Mouse (Mus musculus) embryonic facial prominence, embryonic 14.5 days (tissue): ENCODE results near the gene Stard13. TPM values are rescaled to one million over a fixed set of nuclear protein-coding genes. Genes with fewer than 3 reads are reported as not detected.

Experiments
- ATAC-seq: fragments of 200-750 bp; cut with Nextera tagmentation; 2 replicates; pipeline ENCODE4 v1.8.0; 2017; ENCODE audit warnings: low read depth, moderate number of reproducible peaks, moderate TSS enrichment
- DNase-seq: peaks from one replicate; pipeline ENCODE4 v3.0.0-alpha.2; 2015; ENCODE audit warnings: low spot score
- H3K27ac ChIP-seq: fragments of 300-500 bp; sonication (generic); replicated peaks from 2 replicates; pipeline ENCODE4 v1.5.1; 2014; ENCODE audit warnings: low read depth, mild to moderate bottlenecking, low read length, moderate library complexity
- H3K27me3 ChIP-seq: fragments of 300-500 bp; sonication (generic); replicated peaks from 2 replicates; pipeline ENCODE4 v1.6.1; 2014; ENCODE audit warnings: low read length; ENCODE audit not compliant: control insufficient read depth, insufficient read depth
- H3K36me3 ChIP-seq: fragments of 300-500 bp; sonication (generic); 2 replicates; pipeline ENCODE4 v1.6.1; 2014; ENCODE audit warnings: low read length, mixed read lengths; ENCODE audit not compliant: control insufficient read depth, insufficient read depth
- H3K4me1 ChIP-seq: fragments of 300-500 bp; sonication (generic); 2 replicates; pipeline ENCODE4 v1.6.1; 2014; ENCODE audit warnings: antibody characterized with exemption, low read length; ENCODE audit not compliant: control insufficient read depth, insufficient read depth
- H3K4me2 ChIP-seq: fragments of 300-500 bp; sonication (generic); 2 replicates; pipeline ENCODE4 v1.6.1; 2014; ENCODE audit warnings: low read depth, mild to moderate bottlenecking, low read length, moderate library complexity, mixed read lengths
- H3K4me3 ChIP-seq: fragments of 300-500 bp; sonication (generic); 2 replicates; pipeline ENCODE4 v1.5.1; 2014; ENCODE audit warnings: low read depth, mild to moderate bottlenecking, low read length
- H3K9ac ChIP-seq: fragments of 300-500 bp; sonication (generic); 2 replicates; pipeline ENCODE4 v1.6.1; 2014; ENCODE audit warnings: low read depth, mild to moderate bottlenecking, low read length, moderate library complexity, mixed read lengths
- H3K9me3 ChIP-seq: fragments of 300-500 bp; sonication (generic); 2 replicates; pipeline ENCODE4 v1.6.1; 2016; ENCODE audit warnings: low read length; ENCODE audit not compliant: control insufficient read depth
- WGBS: fragments of 180-500 bp; shearing (Covaris S2); extraction: QIAGEN DNeasy Blood & Tissue Kit; methylation state at CpG from one replicate; pipeline ENCODE4 v1.1.7; 2014; 5-methylcytosine and 5-hydroxymethylcytosine counted together
- polyA plus RNA-seq: library from polyadenylated mRNA; unstranded; fragments of >200 nt; fragmentation: Nextera tagmentation; extraction: Ambion mirVana; gene quantifications from 2 replicates; pipeline ENCODE4 v1.2.1, GENCODE M21; 2014

The Stard13 gene
- polyA plus RNA-seq, 1 experiment from 2014 or later, result 13.3 TPM

- H3K4me3 ChIP-seq, result peak overlapping the region; percentile 7; the same call in 1 of the 2 replicates
- H3K4me2 ChIP-seq, result peak overlapping the region; percentile 49
- peak; percentile 84 for DNase-seq
- peaks cover 9% of the 10 kb centered on the region; the same call in 1 of the 2 replicates for H3K4me1 ChIP-seq
- H3K36me3 ChIP-seq, result no peaks in the 10 kb centered on the region
- H3K27ac ChIP-seq, result peak overlapping the region; percentile 68; the same call in 1 of the 2 replicates
- H3K9me3 ChIP-seq, result no peaks in the 10 kb centered on the region
- H3K27me3 ChIP-seq, result no peaks in the 10 kb centered on the region
- H3K9ac ChIP-seq, result peak overlapping the region; percentile 52; the same call in 1 of the 2 replicates
- 29% methylated on average over 6 of the region's 6 CpGs for WGBS
- peak; percentile 67; the same call in 1 of the 2 replicates for ATAC-seq
Observed at GRCm38 (mm10) chr5:151125985-151126607, 107.5 kb downstream of the Stard13 start.

- peak; percentile 44; the same call in 1 of the 2 replicates for ATAC-seq
- 68% methylated on average over 2 of the region's 2 CpGs for WGBS
- no peaks in the 10 kb centered on the region for H3K27me3 ChIP-seq
Observed at GRCm38 (mm10) chr5:151117846-151118245, 115.8 kb downstream of the Stard13 start.

GRCm38 (mm10) chr5:151116192-151116887, 117.3 kb downstream of the Stard13 start:
- Histone ChIP-seq H3K4me1 (peaks cover 10% of the 10 kb centered on the region; the same call in 1 of the 2 replicates), H3K9me3 (no peaks in the 10 kb centered on the region), H3K27ac (no peak overlapping the region), H3K36me3 (no peaks in the 10 kb centered on the region), H3K4me3 (no peak overlapping the region), H3K4me2 (no peak overlapping the region), H3K9ac (no peak overlapping the region), H3K27me3 (no peaks in the 10 kb centered on the region)
- ATAC-seq (no peak), DNase-seq (no peak)
- 83% methylated on average over 5 of the region's 5 CpGs for WGBS

More at GRCm38 (mm10) chr5:151117846-151118245, 115.8 kb downstream of the Stard13 start:
- DNase-seq, result peak; percentile 74
- H3K9me3 ChIP-seq, result no peaks in the 10 kb centered on the region
- peaks cover 1% of the 10 kb centered on the region; the same call in 1 of the 2 replicates for H3K4me1 ChIP-seq
- H3K9ac ChIP-seq, result no peak overlapping the region
- no peak overlapping the region for H3K4me3 ChIP-seq
- H3K4me2 ChIP-seq, result no peak overlapping the region
- no peaks in the 10 kb centered on the region for H3K36me3 ChIP-seq
- H3K27ac ChIP-seq, result no peak overlapping the region

GRCm38 (mm10) chr5:151112743-151113142, 120.9 kb downstream of the Stard13 start:
- Histone ChIP-seq H3K9ac (no peak overlapping the region), H3K4me2 (no peak overlapping the region), H3K4me1 (peaks cover 18% of the 10 kb centered on the region), H3K9me3 (no peaks in the 10 kb centered on the region), H3K4me3 (no peak overlapping the region), H3K36me3 (no peaks in the 10 kb centered on the region), H3K27me3 (no peaks in the 10 kb centered on the region), H3K27ac (no peak overlapping the region)
- DNase-seq, result peak; percentile 74
- peak; percentile 53; the same call in 1 of the 2 replicates for ATAC-seq
- WGBS, result 59% methylated on average over 9 of the region's 9 CpGs

- no peak for DNase-seq
- ATAC-seq, result no peak
- 82% methylated on average over 7 of the region's 7 CpGs for WGBS
- Histone ChIP-seq H3K27me3 (no peaks in the 10 kb centered on the region), H3K36me3 (no peaks in the 10 kb centered on the region), H3K9me3 (no peaks in the 10 kb centered on the region), H3K4me2 (no peak overlapping the region), H3K27ac (no peak overlapping the region), H3K4me3 (no peak overlapping the region), H3K9ac (no peak overlapping the region), H3K4me1 (peaks cover 18% of the 10 kb centered on the region)
Observed at GRCm38 (mm10) chr5:151111080-151111871, 122.4 kb downstream of the Stard13 start.

- peaks cover 18% of the 10 kb centered on the region for H3K4me1 ChIP-seq
- no peak overlapping the region for H3K27ac ChIP-seq
- no peak overlapping the region for H3K4me3 ChIP-seq
- ATAC-seq (no peak), DNase-seq (peak; percentile 35)
- H3K4me2 ChIP-seq, result no peak overlapping the region
- no peaks in the 10 kb centered on the region for H3K36me3 ChIP-seq
- no peaks in the 10 kb centered on the region for H3K27me3 ChIP-seq
- H3K9ac ChIP-seq, result no peak overlapping the region
- no peaks in the 10 kb centered on the region for H3K9me3 ChIP-seq
- 21% methylated on average over 6 of the region's 6 CpGs for whole genome bisulfite sequencing
Observed at GRCm38 (mm10) chr5:151110461-151110908, 123.2 kb downstream of the Stard13 start.

GRCm38 (mm10) chr5:151109822-151110221, 123.8 kb downstream of the Stard13 start:
- ATAC-seq (no peak), DNase-seq (no peak)
- no peak overlapping the region for H3K4me3 ChIP-seq
- H3K27me3 ChIP-seq, result no peaks in the 10 kb centered on the region
- H3K9ac ChIP-seq, result no peak overlapping the region
- no peak overlapping the region for H3K27ac ChIP-seq
- H3K36me3 ChIP-seq, result no peaks in the 10 kb centered on the region
- 59% methylated on average over 2 of the region's 2 CpGs for WGBS
- H3K4me1 ChIP-seq, result peaks cover 18% of the 10 kb centered on the region
- no peaks in the 10 kb centered on the region for H3K9me3 ChIP-seq
- no peak overlapping the region for H3K4me2 ChIP-seq

GRCm38 (mm10) chr5:151108955-151109354, 124.7 kb downstream of the Stard13 start:
- Histone ChIP-seq H3K4me1 (peaks cover 18% of the 10 kb centered on the region), H3K27ac (no peak overlapping the region), H3K27me3 (no peaks in the 10 kb centered on the region), H3K4me2 (no peak overlapping the region), H3K9me3 (no peaks in the 10 kb centered on the region), H3K4me3 (no peak overlapping the region), H3K9ac (no peak overlapping the region), H3K36me3 (no peaks in the 10 kb centered on the region)
- DNase-seq, result no peak
- 76% methylated on average over 7 of the region's 7 CpGs for WGBS
- ATAC-seq, result no peak
